Mouse (Mus musculus) forebrain, embryonic 15.5 days (tissue): ENCODE measurements around the gene Slco2a1. TPM values are rescaled to one million over a fixed set of nuclear protein-coding genes. Genes with fewer than 3 reads are reported as not detected.

ENCODE experiments used
- ATAC-seq: fragments of 200-750 bp; cut with Nextera tagmentation; replicated peaks from 2 replicates; pipeline ENCODE4 v1.8.0; 2017; ENCODE audit warnings: mild to moderate bottlenecking, moderate TSS enrichment, moderate library complexity
- H3K27ac ChIP-seq: fragments of 300-500 bp; sonication (generic); replicated peaks from 2 replicates; pipeline ENCODE4 v1.5.1; 2015; ENCODE audit warnings: mild to moderate bottlenecking, inconsistent platforms
- H3K27me3 ChIP-seq: fragments of 300-500 bp; sonication (generic); 2 replicates; pipeline ENCODE4 v1.6.1; 2015; ENCODE audit warnings: inconsistent platforms
- H3K36me3 ChIP-seq: fragments of 300-500 bp; sonication (generic); 2 replicates; pipeline ENCODE4 v1.6.1; 2015; ENCODE audit warnings: mild to moderate bottlenecking, inconsistent platforms
- H3K4me1 ChIP-seq: fragments of 300-500 bp; sonication (generic); 2 replicates; pipeline ENCODE4 v1.6.1; 2015; ENCODE audit warnings: inconsistent platforms
- H3K4me2 ChIP-seq: fragments of 300-500 bp; sonication (generic); replicated peaks from 2 replicates; pipeline ENCODE4 v1.6.1; 2015; ENCODE audit warnings: mild to moderate bottlenecking, inconsistent platforms
- H3K4me3 ChIP-seq: fragments of 300-500 bp; sonication (generic); 2 replicates; pipeline ENCODE4 v1.5.1; 2015; ENCODE audit warnings: mild to moderate bottlenecking, inconsistent platforms
- H3K9ac ChIP-seq: fragments of 300-500 bp; sonication (generic); replicated peaks from 2 replicates; pipeline ENCODE4 v1.6.1; 2015; ENCODE audit warnings: mild to moderate bottlenecking, inconsistent platforms
- H3K9me3 ChIP-seq: fragments of 300-500 bp; sonication (generic); 2 replicates; pipeline ENCODE4 v1.6.1; 2016; ENCODE audit warnings: inconsistent platforms
- WGBS: fragments of 180-500 bp; shearing (Covaris S2); methylation state at CpG from one replicate; pipeline ENCODE4 v1.1.7; 2015; ENCODE audit warnings: mixed read lengths; 5-methylcytosine and 5-hydroxymethylcytosine counted together
- polyA plus RNA-seq: library from polyadenylated mRNA; unstranded; fragments of >200 nt; fragmentation: Nextera tagmentation; extraction: Ambion mirVana; gene quantifications from 2 replicates; pipeline ENCODE4 v1.2.1, GENCODE M21; 2015

The Slco2a1 gene
- polyA plus RNA-seq, 1 experiment from 2014 or later, result 1.6 TPM

- peak overlapping the region; percentile 55 for H3K9ac ChIP-seq
- H3K36me3 ChIP-seq, result no peaks in the 10 kb centered on the region
- no peak for ATAC-seq
- WGBS, result 35% methylated on average over 18 of the region's 18 CpGs
- no peaks in the 10 kb centered on the region for H3K9me3 ChIP-seq
- H3K27ac ChIP-seq, result peak overlapping the region; percentile 59
- peak overlapping the region; percentile 46 for H3K4me3 ChIP-seq
- H3K4me2 ChIP-seq, result peak overlapping the region; percentile 58
- H3K27me3 ChIP-seq, result peaks cover 4% of the 10 kb centered on the region; the same call in 1 of the 2 replicates
- peaks cover 34% of the 10 kb centered on the region for H3K4me1 ChIP-seq
Observed at GRCm38 (mm10) chr9:103108943-103109670, 120.6 kb downstream of the Slco2a1 start.

GRCm38 (mm10) chr9:103109911-103110310 lies 121.4 kb downstream of the Slco2a1 start:
- no peak for ATAC-seq
- peaks cover 4% of the 10 kb centered on the region; the same call in 1 of the 2 replicates for H3K27me3 ChIP-seq
- no peaks in the 10 kb centered on the region for H3K9me3 ChIP-seq
- no peak overlapping the region for H3K4me3 ChIP-seq
- no peak overlapping the region for H3K9ac ChIP-seq
- peaks cover 42% of the 10 kb centered on the region for H3K4me1 ChIP-seq
- H3K36me3 ChIP-seq, result no peaks in the 10 kb centered on the region
- no peak overlapping the region for H3K4me2 ChIP-seq
- no peak overlapping the region for H3K27ac ChIP-seq
- WGBS, result 73% methylated on average over 2 of the region's 2 CpGs

GRCm38 (mm10) chr9:103110727-103111501 lies 122.4 kb downstream of the Slco2a1 start:
- peaks cover 46% of the 10 kb centered on the region for H3K4me1 ChIP-seq
- no peaks in the 10 kb centered on the region for H3K36me3 ChIP-seq

DNA sequence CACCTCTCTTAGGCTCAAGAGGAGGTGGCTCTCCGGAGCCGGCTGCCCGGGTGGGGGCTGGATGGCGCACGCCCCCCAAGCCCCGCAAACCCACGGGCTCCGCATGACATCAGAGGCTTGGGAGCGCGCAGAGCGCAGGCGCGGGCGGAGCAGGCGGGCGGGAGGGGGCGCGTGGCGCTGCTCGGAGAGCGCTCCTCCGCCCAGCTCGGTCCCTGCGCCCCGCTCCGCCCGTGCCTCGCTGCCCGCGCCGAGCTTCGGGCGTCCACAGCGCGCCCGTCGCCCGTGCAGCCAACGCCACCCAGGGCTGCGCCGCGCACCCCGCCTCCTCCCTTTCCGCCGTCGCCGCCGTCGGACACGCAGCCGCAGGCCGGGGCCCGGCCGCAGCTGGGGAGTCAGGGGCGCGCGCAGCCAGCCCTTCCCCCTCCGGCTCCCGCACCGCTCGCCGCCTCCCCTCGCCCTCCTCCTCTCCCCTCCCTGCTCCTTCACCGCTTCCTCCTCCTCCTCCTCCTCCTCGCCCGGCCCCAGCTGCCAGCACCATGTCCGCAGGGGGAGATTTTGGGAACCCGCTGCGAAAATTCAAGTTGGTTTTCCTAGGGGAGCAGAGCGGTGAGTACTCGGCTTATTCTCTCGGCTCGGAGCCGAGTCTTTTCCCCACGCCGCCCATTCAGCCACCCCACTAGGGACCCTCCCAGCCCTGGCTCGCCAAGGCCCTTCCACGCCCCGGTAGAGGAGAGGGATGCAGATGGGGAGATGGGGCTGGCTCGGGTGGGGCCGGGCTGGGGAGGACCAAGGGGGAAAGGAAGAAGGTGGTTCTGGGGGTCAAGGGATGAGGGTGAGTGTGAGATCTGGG lies 123.3 kb downstream of the Slco2a1 start, which contains the start of gene Rab6b:
Gene Rab6b (plus strand): TSS at position 167 of the 850 bp plus-strand sequence.
- peaks cover 4% of the 10 kb centered on the region; the same call in 1 of the 2 replicates for H3K27me3 ChIP-seq
- H3K4me3 ChIP-seq, result peak within 1 kb of the TSS; percentile 98
- no peaks in the 10 kb centered on the region for H3K36me3 ChIP-seq
- under 1% methylated on average over 64 of the region's 81 CpGs for whole genome bisulfite sequencing
- peak within 1 kb of the TSS; percentile 96 for H3K27ac ChIP-seq
- peaks cover 47% of the 10 kb centered on the region for H3K4me1 ChIP-seq
- peak; percentile 79 for ATAC-seq
- peak within 1 kb of the TSS; percentile 94 for H3K9ac ChIP-seq
- peak within 1 kb of the TSS; percentile 90 for H3K4me2 ChIP-seq
- H3K9me3 ChIP-seq, result no peaks in the 10 kb centered on the region

More at GRCm38 (mm10) chr9:103110727-103111501, 122.4 kb downstream of the Slco2a1 start:
- H3K4me3 ChIP-seq, result peak overlapping the region; percentile 98
- peak overlapping the region; percentile 94 for H3K9ac ChIP-seq
- peaks cover 4% of the 10 kb centered on the region; the same call in 1 of the 2 replicates for H3K27me3 ChIP-seq
- ATAC-seq, result peak; percentile 2; the same call in 1 of the 2 replicates
- peak overlapping the region; percentile 90 for H3K4me2 ChIP-seq
- H3K9me3 ChIP-seq, result no peaks in the 10 kb centered on the region
- WGBS, result 13% methylated on average over 18 of the region's 18 CpGs
- H3K27ac ChIP-seq, result peak overlapping the region; percentile 96

DNA sequence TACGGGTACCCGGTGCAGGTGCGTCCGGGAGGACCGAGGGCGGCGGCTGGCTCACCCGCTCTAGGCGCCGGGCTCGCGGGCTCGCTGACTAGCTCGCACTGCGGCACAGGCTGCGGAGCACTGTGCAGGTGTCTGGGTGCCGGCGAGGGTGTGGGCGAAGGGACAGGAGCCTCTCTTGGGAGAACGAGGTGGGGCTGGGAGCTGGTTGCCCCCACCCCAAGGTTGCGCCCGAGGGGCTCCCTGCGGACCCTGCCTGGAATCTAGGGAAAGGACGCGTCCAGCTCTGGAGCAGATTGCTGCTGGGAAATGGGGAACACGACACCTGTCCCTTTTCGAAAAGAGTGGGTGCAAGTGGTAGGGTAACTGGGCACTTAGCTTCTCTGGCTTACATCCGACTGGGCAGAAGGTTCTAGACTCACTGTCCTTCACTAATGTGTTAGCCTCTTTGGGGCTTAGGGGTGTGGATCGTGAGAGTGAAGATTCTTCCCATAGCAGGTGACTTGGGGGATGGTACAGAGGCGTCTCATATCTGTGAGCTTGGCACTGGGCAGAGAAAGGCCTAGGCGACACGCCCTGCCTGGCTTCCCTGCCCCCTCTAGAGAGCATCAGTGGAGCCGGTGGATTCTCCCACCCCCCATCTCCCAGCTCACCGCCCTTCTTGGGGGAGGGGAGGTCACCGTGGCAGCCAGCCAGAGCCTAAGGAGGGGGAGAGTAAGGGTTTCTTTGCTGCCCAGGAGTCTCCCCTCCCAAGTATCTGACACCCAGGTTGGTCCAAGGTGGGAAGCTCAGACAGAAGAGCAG lies 124.2 kb downstream of the Slco2a1 start:
- H3K36me3 ChIP-seq, result no peaks in the 10 kb centered on the region
- H3K4me2 ChIP-seq, result peak overlapping the region; percentile 90
- peak overlapping the region; percentile 94 for H3K9ac ChIP-seq
- WGBS, result under 1% methylated on average over 35 of the region's 35 CpGs
- peaks cover 49% of the 10 kb centered on the region for H3K4me1 ChIP-seq
- peaks cover 4% of the 10 kb centered on the region; the same call in 1 of the 2 replicates for H3K27me3 ChIP-seq
- H3K4me3 ChIP-seq, result peak overlapping the region; percentile 98
- H3K9me3 ChIP-seq, result no peaks in the 10 kb centered on the region
- ATAC-seq, result peak; percentile 49
- peak overlapping the region; percentile 96 for H3K27ac ChIP-seq

GRCm38 (mm10) chr9:103113351-103113750 lies 124.8 kb downstream of the Slco2a1 start:
- H3K4me3 ChIP-seq, result peak overlapping the region; percentile 98
- ATAC-seq, result no peak
- H3K9me3 ChIP-seq, result no peaks in the 10 kb centered on the region
- H3K36me3 ChIP-seq, result no peaks in the 10 kb centered on the region
- peaks cover 4% of the 10 kb centered on the region; the same call in 1 of the 2 replicates for H3K27me3 ChIP-seq
- H3K9ac ChIP-seq, result peak overlapping the region; percentile 94
- peaks cover 49% of the 10 kb centered on the region for H3K4me1 ChIP-seq
- peak overlapping the region; percentile 90 for H3K4me2 ChIP-seq
- H3K27ac ChIP-seq, result no peak overlapping the region
- WGBS, result 25% methylated on average over 11 of the region's 11 CpGs

DNA sequence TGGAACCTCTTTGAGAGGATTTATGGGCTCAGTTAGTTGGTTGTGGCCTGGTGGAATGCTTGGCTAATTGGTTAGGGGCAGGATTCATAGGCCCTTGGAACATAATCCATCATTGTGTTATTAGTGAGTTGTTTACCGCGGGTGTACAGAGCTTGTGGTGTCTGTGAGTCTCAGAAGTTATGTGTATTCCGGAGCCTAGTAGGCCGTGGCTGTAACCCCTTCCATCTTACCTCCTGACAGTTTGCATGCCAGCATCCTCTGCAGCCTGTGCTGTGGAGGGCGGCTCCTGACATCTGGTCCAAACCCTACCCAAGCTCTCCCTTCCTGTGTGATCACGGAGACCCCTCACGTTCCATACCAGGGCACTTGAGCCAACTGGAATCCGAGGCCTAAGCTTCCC lies 125.8 kb downstream of the Slco2a1 start:
- Histone ChIP-seq H3K4me3 (no peak overlapping the region), H3K9ac (no peak overlapping the region), H3K4me1 (peaks cover 45% of the 10 kb centered on the region), H3K27ac (no peak overlapping the region), H3K9me3 (no peaks in the 10 kb centered on the region), H3K36me3 (no peaks in the 10 kb centered on the region), H3K27me3 (peaks cover 4% of the 10 kb centered on the region; the same call in 1 of the 2 replicates), H3K4me2 (no peak overlapping the region)
- ATAC-seq, result no peak
- 82% methylated on average over 8 of the region's 8 CpGs for WGBS

DNA sequence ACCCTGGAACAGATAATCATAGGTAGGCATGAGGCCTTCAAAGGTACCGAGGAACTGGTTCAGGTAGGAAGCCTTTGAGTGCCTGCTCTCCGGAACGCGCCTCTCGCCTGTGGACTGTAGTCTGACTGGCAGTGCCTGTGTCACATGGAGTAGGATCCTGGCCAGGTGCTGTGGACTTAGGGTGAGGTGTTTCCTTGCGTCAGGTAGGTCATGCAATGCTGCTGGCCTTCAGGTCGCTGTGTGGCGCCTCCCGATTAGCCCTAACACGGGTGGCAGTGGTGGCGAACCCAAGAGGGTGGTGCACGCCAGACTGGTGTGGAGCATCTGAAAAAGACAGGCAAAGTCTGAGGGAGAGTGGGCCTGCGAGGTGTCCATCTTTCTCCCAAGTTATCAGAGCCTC lies 126.4 kb downstream of the Slco2a1 start:
- no peaks in the 10 kb centered on the region for H3K36me3 ChIP-seq
- no peak overlapping the region for H3K4me3 ChIP-seq
- WGBS, result 93% methylated on average over 13 of the region's 13 CpGs
- ATAC-seq, result no peak
- peaks cover 41% of the 10 kb centered on the region for H3K4me1 ChIP-seq
- no peak overlapping the region for H3K27ac ChIP-seq
- no peaks in the 10 kb centered on the region for H3K9me3 ChIP-seq
- no peak overlapping the region for H3K4me2 ChIP-seq
- H3K27me3 ChIP-seq, result peaks cover 1% of the 10 kb centered on the region; the same call in 1 of the 2 replicates
- no peak overlapping the region for H3K9ac ChIP-seq

DNA sequence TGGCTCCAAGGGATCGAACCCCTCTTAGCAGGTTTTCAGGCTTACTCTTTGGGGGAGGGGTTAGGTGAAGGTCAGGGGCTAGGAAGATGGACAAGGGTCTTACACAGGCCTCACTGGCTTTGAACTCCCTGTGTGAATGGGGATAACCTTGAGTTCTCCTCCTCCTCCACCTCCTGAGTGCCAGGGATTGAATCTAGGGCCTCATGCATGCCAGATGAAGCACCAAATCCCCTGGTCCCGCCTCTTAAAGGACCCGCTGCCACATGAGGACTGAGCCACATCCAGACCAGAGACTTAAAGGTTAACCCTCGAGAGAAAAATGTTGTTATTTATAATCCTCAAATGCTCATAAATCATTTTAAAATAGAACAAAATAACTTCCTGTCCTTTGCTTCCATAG lies 128.4 kb downstream of the Slco2a1 start:
- H3K4me3 ChIP-seq, result no peak overlapping the region
- no peak overlapping the region for H3K9ac ChIP-seq
- H3K27me3 ChIP-seq, result no peaks in the 10 kb centered on the region
- no peaks in the 10 kb centered on the region for H3K9me3 ChIP-seq
- H3K27ac ChIP-seq, result no peak overlapping the region
- ATAC-seq, result no peak
- peaks cover 33% of the 10 kb centered on the region for H3K4me1 ChIP-seq
- WGBS, result 85% methylated on average over 4 of the region's 4 CpGs
- H3K4me2 ChIP-seq, result no peak overlapping the region
- H3K36me3 ChIP-seq, result no peaks in the 10 kb centered on the region

DNA sequence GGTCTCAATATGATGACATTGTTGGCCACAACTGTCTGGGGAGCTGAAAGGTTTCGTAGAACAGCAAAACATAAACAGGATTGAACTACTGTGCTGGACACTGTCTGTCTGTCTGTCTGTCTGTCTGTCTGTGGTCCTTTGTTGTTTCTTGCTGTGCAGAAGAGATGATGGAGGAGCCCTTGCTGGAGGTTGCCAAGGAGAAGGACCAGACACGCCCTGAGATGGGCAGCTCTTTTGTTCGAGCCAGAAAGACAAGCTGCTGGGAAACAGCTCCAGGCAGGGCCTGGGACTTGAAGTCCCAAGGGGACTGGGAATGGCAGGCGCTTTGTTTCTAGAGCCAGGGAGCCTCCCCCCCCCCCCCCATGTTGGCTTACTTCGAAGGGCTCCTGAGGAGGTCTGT lies 129.0 kb downstream of the Slco2a1 start:
- no peak for ATAC-seq
- 37% methylated on average over 5 of the region's 5 CpGs for WGBS

GRCm38 (mm10) chr9:103117951-103118350 lies 129.4 kb downstream of the Slco2a1 start:
- Histone ChIP-seq H3K27ac (no peak overlapping the region), H3K4me1 (peaks cover 27% of the 10 kb centered on the region), H3K9me3 (no peaks in the 10 kb centered on the region), H3K36me3 (no peaks in the 10 kb centered on the region), H3K4me2 (no peak overlapping the region), H3K27me3 (no peaks in the 10 kb centered on the region), H3K4me3 (no peak overlapping the region), H3K9ac (no peak overlapping the region)
- no peak for ATAC-seq
- WGBS, result 93% methylated on average over 8 of the region's 8 CpGs

More for the DNA sequence above, 129.0 kb downstream of the Slco2a1 start:
- H3K36me3 ChIP-seq, result no peaks in the 10 kb centered on the region
- peak overlapping the region; percentile 11; the same call in 1 of the 2 replicates for H3K27ac ChIP-seq
- no peaks in the 10 kb centered on the region for H3K27me3 ChIP-seq
- no peak overlapping the region for H3K4me3 ChIP-seq
- H3K9me3 ChIP-seq, result no peaks in the 10 kb centered on the region
- H3K9ac ChIP-seq, result no peak overlapping the region
- no peak overlapping the region for H3K4me2 ChIP-seq
- H3K4me1 ChIP-seq, result peaks cover 31% of the 10 kb centered on the region
